Mouse (Mus musculus) adrenal gland, adult (tissue): Measurements from ENCODE around the gene Traf5.

ENCODE experiments used
- DNase-seq, 2 experiments: peaks; one replicate each; pipeline ENCODE4 v3.0.0; 2022 to 2023; ENCODE audit warnings: low spot score in 1 of 2; ENCODE audit not compliant: inconsistent age in 2 of 2

The Traf5 gene

GRCm38 (mm10) chr1:192091806-192092772, at the start of gene Traf5:
Gene Traf5, minus strand, starts transcription at chr1:192092559.
- peak; percentile 99 for DNase-seq

GRCm38 (mm10) chr1:192140313-192140712, 48.0 kb upstream of the Traf5 start:
- no peak for DNase-seq

GRCm38 (mm10) chr1:192137926-192138910, 45.9 kb upstream of the Traf5 start, which contains the start of gene Rcor3:
Gene Rcor3, minus strand, starts transcription at chr1:192138062.
- peak; percentile 90 to 96 for DNase-seq

- peak in 1 of 2 experiments; percentile 89 for DNase-seq
Measured at GRCm38 (mm10) chr1:192137291-192137925, 45.0 kb upstream of the Traf5 start.

DNA sequence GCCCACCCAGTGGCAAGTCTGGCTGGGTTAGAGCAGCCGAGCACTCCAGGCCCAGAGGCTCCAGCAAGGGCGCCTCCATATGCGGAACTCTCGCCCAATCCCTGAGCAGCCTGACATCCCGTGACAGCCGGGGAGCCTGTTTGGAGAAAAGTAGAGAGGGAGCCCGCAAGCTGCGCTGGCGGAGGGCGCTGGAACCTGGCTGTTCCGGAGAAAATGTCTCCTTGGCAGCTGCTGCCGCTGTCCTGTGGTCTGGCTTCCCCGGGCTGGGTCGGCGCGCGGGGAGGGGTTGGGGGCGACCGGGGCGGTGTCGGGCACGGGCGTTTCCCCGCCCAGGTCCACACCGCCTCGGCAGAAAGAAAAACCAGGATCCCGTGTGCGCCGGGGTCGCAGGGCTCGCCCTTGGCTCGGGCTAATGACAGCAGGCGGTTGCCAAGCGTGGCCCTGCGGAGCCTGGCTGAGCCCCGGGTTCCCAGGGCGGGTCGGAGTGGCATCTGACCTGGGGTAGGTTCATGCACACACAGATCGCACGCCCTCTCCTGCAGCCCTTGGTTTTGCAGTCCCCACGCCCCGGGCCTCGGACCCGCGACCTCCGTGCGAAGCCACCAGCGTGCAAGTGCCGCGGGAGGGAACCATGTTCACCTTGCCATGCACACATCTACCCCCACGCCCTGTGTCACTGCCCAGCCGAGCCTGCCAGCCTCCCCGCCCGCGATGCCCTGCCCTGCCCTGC, 44.4 kb upstream of the Traf5 start:
- peak; percentile 86 to 92 for DNase-seq

GRCm38 (mm10) chr1:192130202-192130601, 37.8 kb upstream of the Traf5 start:
- no peak for DNase-seq

GRCm38 (mm10) chr1:192128343-192128742, 36.0 kb upstream of the Traf5 start:
- DNase-seq = peak in 1 of 2 experiments; percentile 33

GRCm38 (mm10) chr1:192125761-192126160, 33.4 kb upstream of the Traf5 start:
- DNase-seq = no peak

DNA sequence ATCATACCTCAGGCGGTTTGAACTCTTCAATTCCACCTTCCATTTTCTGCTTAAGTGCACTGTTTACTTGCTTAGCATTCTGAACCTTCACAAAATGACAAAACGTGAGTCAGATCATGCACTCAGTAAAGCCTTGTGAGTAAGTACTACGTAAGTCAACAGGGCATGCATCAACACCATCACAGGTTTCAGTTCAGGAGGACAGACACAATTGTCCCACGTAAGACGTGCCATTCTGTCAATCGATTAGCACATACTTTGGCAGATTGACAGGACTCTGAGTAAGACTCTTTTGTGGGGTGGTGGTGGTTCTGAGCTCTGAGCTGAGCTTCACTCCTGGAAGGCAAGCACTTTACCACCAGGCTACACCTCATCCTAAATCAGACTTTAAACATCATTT, 23.9 kb upstream of the Traf5 start:
- no peak for DNase-seq

DNA sequence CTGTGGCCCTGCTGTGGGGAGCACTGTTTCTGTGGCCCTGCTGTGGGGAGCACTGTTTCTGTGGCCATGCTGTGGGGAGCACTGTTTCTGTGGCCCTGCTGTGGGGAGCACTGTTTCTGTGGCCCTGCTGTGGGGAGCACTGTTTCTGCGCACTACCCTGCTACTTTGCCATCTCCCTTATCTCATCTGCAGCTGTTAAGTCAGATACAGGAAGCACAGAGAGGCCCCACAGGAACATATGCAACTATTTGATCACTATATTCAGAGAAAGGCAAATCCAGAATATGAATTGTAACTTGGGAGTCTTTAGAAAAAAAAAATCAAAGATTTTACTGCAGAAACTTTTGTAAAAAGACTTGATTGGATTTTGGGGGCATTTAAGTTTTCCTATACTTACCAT, 23.0 kb upstream of the Traf5 start:
- DNase-seq = no peak

DNA sequence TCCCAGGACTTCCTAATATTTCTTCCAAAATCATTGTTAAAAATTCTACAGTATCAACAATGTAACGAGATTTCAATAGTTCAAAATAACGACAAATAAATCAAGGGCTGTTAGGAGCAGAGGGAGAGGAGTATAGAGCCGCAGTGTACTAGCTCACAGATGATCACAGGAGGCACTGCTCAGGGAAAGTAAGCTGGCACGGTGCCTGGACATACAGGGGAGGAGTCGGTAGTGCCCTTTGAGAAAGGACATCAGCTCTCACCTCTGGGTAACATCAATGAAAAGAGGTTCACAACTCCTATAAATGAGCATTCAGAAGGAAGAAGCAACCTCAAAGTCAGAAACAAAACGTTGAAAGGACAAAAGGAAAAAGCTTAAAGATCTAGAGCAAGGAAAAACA, 16.8 kb upstream of the Traf5 start:
- peak; percentile 50 to 65 for DNase-seq

DNA sequence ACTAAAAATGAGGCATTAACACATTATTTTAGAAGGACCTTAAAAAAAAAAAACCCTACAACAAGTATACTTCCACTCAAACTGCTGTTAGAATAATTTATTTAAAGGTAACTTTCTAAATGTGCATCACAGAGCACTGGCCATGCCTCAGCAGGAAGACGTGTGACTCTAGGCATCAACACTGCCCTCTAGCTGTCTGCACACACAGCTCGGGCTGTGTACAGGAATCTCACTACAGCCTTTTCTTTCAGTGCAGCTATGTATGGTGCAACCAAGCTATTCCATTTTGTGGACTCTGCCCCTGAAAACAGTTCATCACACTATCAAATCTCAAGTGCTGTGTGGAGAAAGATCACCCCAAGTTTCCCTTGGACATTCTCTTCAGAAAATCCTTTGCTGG, 15.0 kb upstream of the Traf5 start:
- DNase-seq = peak in 1 of 2 experiments; percentile 47

- DNase-seq = no peak
Measured at GRCm38 (mm10) chr1:192105902-192106389, 13.6 kb upstream of the Traf5 start.

- DNase-seq = no peak
Measured at GRCm38 (mm10) chr1:192104021-192104420, 11.7 kb upstream of the Traf5 start.

- no peak for DNase-seq
Measured at GRCm38 (mm10) chr1:192103176-192103575, 10.8 kb upstream of the Traf5 start.

DNA sequence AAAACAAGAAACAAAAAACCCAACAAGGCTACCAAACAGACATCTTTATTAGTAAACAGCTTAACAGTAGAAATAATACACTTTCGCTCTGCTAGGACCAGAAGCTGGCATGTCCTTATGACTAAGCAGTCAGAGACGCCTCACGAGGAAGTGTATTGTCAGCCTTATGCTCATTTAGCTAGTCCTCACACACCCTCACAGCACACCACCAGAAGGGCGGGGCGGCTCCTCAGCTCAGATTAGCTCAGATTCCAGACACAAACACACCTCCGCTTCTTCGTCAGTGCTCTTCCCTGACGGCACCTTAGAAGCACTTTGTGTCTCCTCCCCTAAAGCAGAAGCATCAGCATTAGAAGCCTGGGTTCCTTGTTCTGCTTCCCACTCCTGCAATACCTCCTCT, 9.0 kb upstream of the Traf5 start:
- no peak for DNase-seq

- no peak for DNase-seq
Measured at GRCm38 (mm10) chr1:192100742-192101141, 8.4 kb upstream of the Traf5 start.

DNA sequence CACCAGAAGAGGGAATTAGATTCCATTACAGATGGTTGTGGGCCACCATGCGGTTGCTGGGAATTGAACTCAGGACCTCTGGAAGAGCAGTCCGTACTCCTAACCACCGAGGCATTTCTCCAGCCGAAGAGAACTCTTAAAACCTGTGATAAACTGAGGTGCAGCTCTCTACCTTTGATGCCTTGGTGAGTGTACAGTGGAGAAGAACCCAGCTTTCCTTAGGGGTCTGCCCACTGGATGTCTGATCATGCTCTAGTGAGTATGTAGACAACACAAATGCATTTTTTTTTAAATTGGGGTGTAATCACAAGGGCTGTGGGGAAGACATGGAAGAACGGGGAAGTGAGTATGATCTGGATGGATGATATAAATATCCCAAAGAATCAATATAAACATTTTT, 3.3 kb upstream of the Traf5 start:
- no peak for DNase-seq

GRCm38 (mm10) chr1:192094451-192095170, 2.3 kb upstream of the Traf5 start:
- peak in 1 of 2 experiments; percentile 86 for DNase-seq
